Mouse (Mus musculus) liver, embryonic 14.5 days (tissue): Measurements from ENCODE around the gene Uba6. TPM values are rescaled to one million over a fixed set of nuclear protein-coding genes. Genes with fewer than 3 reads are reported as not detected.
A peak's percentile ranks its signal among the peaks of the same experiment; 100 is the strongest.

Source experiments
- ATAC-seq: fragments of 200-750 bp; cut with Nextera tagmentation; 2 replicates; pipeline ENCODE4 v1.8.0; 2017; ENCODE audit warnings: moderate number of reproducible peaks, mild to moderate bottlenecking, moderate library complexity; ENCODE audit not compliant: insufficient read depth
- DNase-seq, 3 experiments: peaks; one replicate each; pipeline ENCODE4 v3.0.0-alpha.2; 2012 to 2013; ENCODE audit warnings: low read depth in 3 of 3, low spot score in 3 of 3
- H3K27ac ChIP-seq: fragments of 300-500 bp; sonication (generic); 2 replicates; pipeline ENCODE4 v1.5.1; 2014; ENCODE audit warnings: moderate library complexity, mild to moderate bottlenecking, control low read depth, inconsistent platforms
- H3K27me3 ChIP-seq: fragments of 300-500 bp; sonication (generic); 2 replicates; pipeline ENCODE4 v1.6.1; 2014; ENCODE audit warnings: mild to moderate bottlenecking, low read length, moderate library complexity; ENCODE audit not compliant: control insufficient read depth, insufficient read depth
- H3K36me3 ChIP-seq: fragments of 300-500 bp; sonication (generic); replicated peaks from 2 replicates; pipeline ENCODE4 v1.6.1; 2014; ENCODE audit warnings: low read depth; ENCODE audit not compliant: control insufficient read depth, insufficient read depth
- H3K4me1 ChIP-seq, 2 experiments: fragments of 200-500 bp in 1 of 2; fragments of 300-500 bp in 1 of 2; sonication (generic) in 1 of 2; replicated peaks; 2 replicates each; pipeline ENCODE4 v1.6.1; 2012 to 2014; ENCODE audit warnings: antibody characterized with exemption in 1 of 2, inconsistent platforms in 1 of 2, low read length in 1 of 2; ENCODE audit not compliant: control insufficient read depth in 2 of 2, insufficient read depth in 2 of 2
- H3K4me2 ChIP-seq: fragments of 300-500 bp; sonication (generic); 2 replicates; pipeline ENCODE4 v1.6.1; 2014; ENCODE audit warnings: low read depth, mild to moderate bottlenecking, control low read depth, moderate library complexity
- H3K4me3 ChIP-seq, 2 experiments: fragments of 200-500 bp in 1 of 2; fragments of 300-500 bp in 1 of 2; sonication (generic) in 1 of 2; 2 replicates each; pipeline ENCODE4 v1.5.1; 2012 to 2014; ENCODE audit warnings: low read depth in 2 of 2, low read length in 2 of 2, mild to moderate bottlenecking in 2 of 2, control low read depth in 1 of 2, inconsistent platforms in 1 of 2, moderate library complexity in 1 of 2; ENCODE audit not compliant: insufficient read depth in 1 of 2
- H3K9ac ChIP-seq: fragments of 300-500 bp; sonication (generic); replicated peaks from 2 replicates; pipeline ENCODE4 v1.6.1; 2014; ENCODE audit warnings: mild to moderate bottlenecking, control low read depth, moderate library complexity
- H3K9me3 ChIP-seq: fragments of 300-500 bp; sonication (generic); 2 replicates; pipeline ENCODE4 v1.6.1; 2016; ENCODE audit warnings: low read length, mixed read lengths; ENCODE audit not compliant: control insufficient read depth
- CTCF ChIP-seq: IDR thresholded peaks from 2 replicates; pipeline ENCODE4 v1.5.1; 2016; ENCODE audit warnings: antibody characterized with exemption, low read depth, control low read depth
- EP300 ChIP-seq: IDR thresholded peaks from 2 replicates; pipeline ENCODE4 v1.6.1; 2016; ENCODE audit warnings: antibody characterized with exemption, low read depth
- WGBS: fragments of 180-500 bp; shearing (Covaris S2); extraction: QIAGEN DNeasy Blood & Tissue Kit; methylation state at CpG from one replicate; pipeline ENCODE4 v1.1.7; 2014; ENCODE audit not compliant: insufficient replicate concordance; 5-methylcytosine and 5-hydroxymethylcytosine counted together
- polyA plus RNA-seq, 2 experiments: library from polyadenylated mRNA; depleted of rRNA in 1 of 2; stranded (reverse) in 1 of 2; unstranded in 1 of 2; fragments of >200 nt; fragmentation: Nextera tagmentation in 1 of 2; extraction: Ambion mirVana in 1 of 2; gene quantifications; 2 replicates each; pipeline versions ENCODE4 v1.2.1 to v1.2.3; 2012 to 2014

Gene Uba6
- polyA plus RNA-seq, 2 experiments: 2.5 to 4.2 TPM

GRCm38 (mm10) chr5:86063501-86063900, 109.1 kb downstream of the Uba6 start:
- Histone ChIP-seq H3K4me2 (peak overlapping the region; percentile 73), H3K36me3 (no peaks in the 10 kb centered on the region), H3K27me3 (no peaks in the 10 kb centered on the region), H3K4me3 (peak overlapping the region; percentile 26 to 67; a peak in 2 of 4 replicates), H3K9ac (0 out of 2 replicates have a peak overlapping the region, but pooled peaks have one; percentile 37), H3K27ac (no peak overlapping the region), H3K4me1 (peaks cover 8 to 20% of the 10 kb centered on the region in 2 experiments; a peak in 3 of 4 replicates), H3K9me3 (no peaks in the 10 kb centered on the region)
- ATAC-seq: no peak
- WGBS: 38% methylated on average over 1 of the region's 1 CpGs
- TF ChIP-seq CTCF (no peak), EP300 (no peak)
- no peak for DNase-seq

Other genes with a start within 250 kb of the Uba6 start
- 3.3 and 6.6 TPM in 2 replicates for gene Cenpc1, start 107.2 kb downstream of the Uba6 start, polyA plus RNA-seq (2012; rRNA removed)
- 12.9 and 13.5 TPM in 2 replicates for gene Cenpc1, start 107.2 kb downstream of the Uba6 start, polyA plus RNA-seq (2014; fragmentation: Nextera tagmentation; extraction: Ambion mirVana)
- 0.43 and 1.4 TPM in 2 replicates for gene Stap1, start 101.1 kb downstream of the Uba6 start, polyA plus RNA-seq (2012; rRNA removed)
- 2.0 TPM in 2 replicates for gene Stap1, start 101.1 kb downstream of the Uba6 start, polyA plus RNA-seq (2014; fragmentation: Nextera tagmentation; extraction: Ambion mirVana)
- not detected in 2 replicates for gene Gnrhr, start 25.1 kb upstream of the Uba6 start, polyA plus RNA-seq (2012; rRNA removed)
- gene Gnrhr, start 25.1 kb upstream of the Uba6 start, polyA plus RNA-seq (2014; fragmentation: Nextera tagmentation; extraction: Ambion mirVana): not detected in 2 replicates
- gene Tmprss11c, start 116.5 kb upstream of the Uba6 start, polyA plus RNA-seq (2012; rRNA removed): not detected in 2 replicates
- gene Tmprss11c, start 116.5 kb upstream of the Uba6 start, polyA plus RNA-seq (2014; fragmentation: Nextera tagmentation; extraction: Ambion mirVana): not detected in 2 replicates
- gene Tmprss11d, start 200.6 kb upstream of the Uba6 start, polyA plus RNA-seq (2012; rRNA removed): not detected in 2 replicates
- not detected in 2 replicates for gene Tmprss11d, start 200.6 kb upstream of the Uba6 start, polyA plus RNA-seq (2014; fragmentation: Nextera tagmentation; extraction: Ambion mirVana)